Mouse (Mus musculus) CH12F3 (cell line): Measurements from ENCODE around the gene Prr12.

ENCODE experiments used
- in situ Hi-C: fragments of 300-500 bp; cut with MboI; formaldehyde crosslinking; loops from 2 replicates; pipeline ENCODE4 v1.14.3; 2020; ENCODE audit warnings: low sequenced_read_pairs

Prr12 gene

GRCm38 (mm10) chr7:45002440-45002839, 50.2 kb downstream of the Prr12 start:
- in situ Hi-C loops = no loop called here

GRCm38 (mm10) chr7:45000539-45001114, 52.1 kb downstream of the Prr12 start:
- in situ Hi-C loops = no loop called here

GRCm38 (mm10) chr7:44999753-45000152, 52.9 kb downstream of the Prr12 start:
- in situ Hi-C loops = no loop called here

GRCm38 (mm10) chr7:44998501-44998955, 54.2 kb downstream of the Prr12 start, which contains the start of gene Bcl2l12:
TSS of gene Bcl2l12 (minus strand) at chr7:44998712.
- in situ Hi-C loops = no loop called here

GRCm38 (mm10) chr7:44997940-44998428, 54.7 kb downstream of the Prr12 start:
- in situ Hi-C loops = no loop called here

GRCm38 (mm10) chr7:44997231-44997939, 55.3 kb downstream of the Prr12 start, which contains the start of gene Irf3:
TSS of gene Irf3 (plus strand) at chr7:44997648.
- in situ Hi-C loops = no loop called here

- in situ Hi-C loops = no loop called here
Measured at GRCm38 (mm10) chr7:44996672-44997071, 56.0 kb downstream of the Prr12 start.

- in situ Hi-C loops = no loop called here
Measured at GRCm38 (mm10) chr7:44986879-44987718, 65.6 kb downstream of the Prr12 start.

GRCm38 (mm10) chr7:44986192-44986878, 66.3 kb downstream of the Prr12 start, which contains the start of gene Prmt1:
TSS of gene Prmt1 (minus strand) at chr7:44986568.
- in situ Hi-C loops = no loop called here

GRCm38 (mm10) chr7:44985595-44986191, 67.0 kb downstream of the Prr12 start:
- in situ Hi-C loops = no loop called here

- in situ Hi-C loops = no loop called here
Measured at GRCm38 (mm10) chr7:44984833-44985164, 67.9 kb downstream of the Prr12 start.

GRCm38 (mm10) chr7:44983944-44984832, 68.5 kb downstream of the Prr12 start:
- in situ Hi-C loops = no loop called here

GRCm38 (mm10) chr7:44983085-44983484, 69.6 kb downstream of the Prr12 start:
- in situ Hi-C loops = no loop called here

- in situ Hi-C loops = no loop called here
Measured at GRCm38 (mm10) chr7:44981539-44981938, 71.1 kb downstream of the Prr12 start.

- in situ Hi-C loops = no loop called here
Measured at GRCm38 (mm10) chr7:44978300-44978699, 74.4 kb downstream of the Prr12 start.
